Mouse (Mus musculus) thymus, adult 2 months (tissue): Measurements from ENCODE around the gene Zfp809. TPM values are rescaled to one million over a fixed set of nuclear protein-coding genes. Genes with fewer than 3 reads are reported as not detected.
"Not testable (repeated sequence)": the region's sequence is repeated elsewhere in the genome, so short reads cannot be mapped to it uniquely, and the experiment has no call there.

Experiments used
- DNase-seq: peaks from one replicate; pipeline ENCODE4 v3.0.0; 2021
- H3K27ac ChIP-seq: fragments of 200-500 bp; 2 replicates; pipeline ENCODE4 v1.5.1; 2012; ENCODE audit warnings: low read length, control low read depth; ENCODE audit not compliant: control insufficient read depth, insufficient read depth
- H3K27me3 ChIP-seq: fragments of 200-500 bp; 2 replicates; pipeline ENCODE4 v1.6.1; 2012; ENCODE audit warnings: mild to moderate bottlenecking, low read length, moderate library complexity, mixed read lengths; ENCODE audit not compliant: control insufficient read depth, insufficient read depth
- H3K36me3 ChIP-seq: fragments of 200-500 bp; 2 replicates; pipeline ENCODE4 v1.6.1; 2012; ENCODE audit warnings: mild to moderate bottlenecking, low read length, moderate library complexity; ENCODE audit not compliant: control insufficient read depth, insufficient read depth
- H3K4me1 ChIP-seq: fragments of 200-500 bp; replicated peaks from 2 replicates; pipeline ENCODE4 v1.6.1; 2012; ENCODE audit warnings: low read length; ENCODE audit not compliant: control insufficient read depth, insufficient read depth
- H3K4me3 ChIP-seq: fragments of 200-500 bp; 2 replicates; pipeline ENCODE4 v1.5.1; 2012; ENCODE audit warnings: mild to moderate bottlenecking, low read length, control low read depth, moderate library complexity; ENCODE audit not compliant: control insufficient read depth, insufficient read depth
- CTCF ChIP-seq: fragments of 200-500 bp; IDR thresholded peaks from 2 replicates; pipeline ENCODE4 v1.5.1; 2012; ENCODE audit warnings: mild to moderate bottlenecking, control low read depth, low read length, moderate library complexity, borderline replicate concordance; ENCODE audit not compliant: control insufficient read depth, poor library complexity, insufficient read depth; ENCODE audit errors: extremely low read depth
- POLR2A ChIP-seq: fragments of 200-500 bp; IDR thresholded peaks from 2 replicates; pipeline ENCODE4 v1.6.1; 2012; ENCODE audit warnings: mild to moderate bottlenecking, low read length, control low read depth, moderate library complexity; ENCODE audit not compliant: control insufficient read depth, poor library complexity, insufficient read depth; ENCODE audit errors: extremely low read depth
- WGBS: fragments of 180-500 bp; shearing (Covaris S2); methylation state at CpG from one replicate; pipeline ENCODE4 v1.1.7; 2018; 5-methylcytosine and 5-hydroxymethylcytosine counted together
- polyA plus RNA-seq: library from polyadenylated mRNA; depleted of rRNA; stranded (reverse); fragments of >200 nt; gene quantifications from 2 replicates; pipeline ENCODE4 v1.2.3, GENCODE M21; 2012

The Zfp809 gene
- polyA plus RNA-seq, 1 experiment, result 20.8 TPM

DNA sequence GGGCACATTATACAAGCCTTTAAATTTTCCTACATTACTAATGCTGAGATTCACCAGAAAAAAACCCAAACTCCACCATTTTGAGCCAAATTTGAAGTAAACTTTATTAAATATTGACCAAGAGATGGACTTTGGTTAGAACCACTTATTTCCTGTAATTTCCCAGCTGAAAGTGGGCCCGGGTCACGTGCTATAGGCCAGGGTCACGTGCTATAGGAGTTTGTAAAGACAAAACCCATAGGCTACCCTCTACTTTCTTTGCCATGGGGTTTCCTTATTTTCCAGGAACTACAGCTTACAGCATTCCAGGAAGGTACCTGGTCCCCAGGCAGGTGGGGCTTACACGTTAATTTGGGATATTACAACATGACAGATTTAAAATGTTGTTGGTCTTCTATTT lies 1.4 kb upstream of the Zfp809 start:
- Histone ChIP-seq H3K27me3 (no peaks in the 10 kb centered on the region), H3K4me1 (0 out of 2 replicates have a peak, but pooled peaks cover 2% of the 10 kb centered on the region), H3K4me3 (no peak overlapping the region), H3K36me3 (no peaks in the 10 kb centered on the region), H3K27ac (no peak overlapping the region)
- DNase-seq, result no peak
- WGBS, result 97% methylated on average over 4 of the region's 4 CpGs
- TF ChIP-seq CTCF (no peak), POLR2A (no peak)

DNA sequence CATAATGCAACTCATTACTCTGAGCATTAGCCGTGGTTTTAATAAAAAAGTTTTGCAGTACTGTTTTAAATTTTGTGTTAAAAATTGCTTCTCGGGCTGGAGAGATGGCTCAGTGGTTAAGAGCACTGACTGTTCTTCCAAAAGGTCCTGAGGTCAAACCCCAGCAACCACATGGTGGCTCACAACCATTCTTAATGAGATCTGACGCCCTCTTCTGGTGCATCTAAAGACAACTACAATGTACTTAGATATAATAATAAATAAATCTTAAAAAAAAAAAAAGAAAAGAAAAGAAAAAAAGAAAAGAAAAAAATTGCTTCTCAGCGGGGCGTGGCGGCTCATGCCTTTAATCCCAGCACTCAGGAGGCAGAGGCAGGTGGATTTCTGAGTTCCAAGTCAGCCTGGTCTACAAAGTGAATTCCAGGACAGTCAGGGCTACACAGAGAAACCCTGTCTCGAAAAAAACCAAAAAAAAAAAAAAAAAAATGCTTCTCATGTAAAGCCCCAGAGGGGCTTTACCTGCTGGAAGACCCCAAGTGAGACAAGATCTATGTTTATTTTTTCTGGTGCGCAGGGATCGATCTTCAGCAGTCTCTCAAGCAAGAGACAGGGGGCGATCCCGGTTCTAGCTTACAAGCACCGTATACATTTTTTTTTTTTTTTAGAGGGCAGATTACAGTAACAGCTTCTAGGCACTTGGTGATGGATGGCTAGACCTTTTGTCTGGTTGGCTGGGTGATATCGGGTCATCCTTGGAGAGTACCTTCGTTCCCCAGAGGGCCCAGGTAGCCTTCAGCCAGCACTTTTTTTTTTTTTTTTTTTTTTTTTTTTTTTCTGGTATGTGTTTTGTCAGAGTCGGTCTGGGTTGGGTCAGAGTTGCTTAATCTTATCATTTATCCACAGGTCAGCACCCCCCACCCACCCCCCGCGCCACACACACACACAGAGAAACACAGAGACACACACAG lies 694 bp upstream of the Zfp809 start:
- no peaks in the 10 kb centered on the region for H3K36me3 ChIP-seq
- H3K27me3 ChIP-seq, result no peaks in the 10 kb centered on the region
- peak overlapping the region; percentile 49 for H3K27ac ChIP-seq
- H3K4me1 ChIP-seq, result 0 out of 2 replicates have a peak, but pooled peaks cover 2% of the 10 kb centered on the region
- WGBS, result 23% methylated on average over 17 of the region's 17 CpGs
- H3K4me3 ChIP-seq, result peak overlapping the region; percentile 62
- TF ChIP-seq CTCF (no peak), POLR2A (no peak)
- DNase-seq, result peak; percentile 63

DNA sequence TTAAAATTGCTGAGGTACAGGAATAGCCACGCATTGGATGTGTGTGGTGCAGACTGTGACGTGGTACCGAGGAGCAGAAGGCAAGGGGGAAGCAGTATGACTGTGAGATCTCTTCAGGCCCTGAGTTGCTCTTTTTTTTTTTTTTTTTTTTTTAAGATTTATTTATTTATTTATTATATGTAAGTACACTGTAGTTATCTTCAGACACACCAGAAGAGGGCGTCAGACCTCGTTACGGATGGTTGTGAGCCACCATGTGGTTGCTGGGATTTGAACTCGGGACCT lies 817 bp downstream of the Zfp809 start:
- H3K4me3 ChIP-seq, H3K36me3 ChIP-seq, H3K4me1 ChIP-seq, H3K27ac ChIP-seq, DNase-seq, H3K27me3 ChIP-seq: not testable (repeated sequence)
- 62% methylated on average over 7 of the region's 7 CpGs for WGBS

DNA sequence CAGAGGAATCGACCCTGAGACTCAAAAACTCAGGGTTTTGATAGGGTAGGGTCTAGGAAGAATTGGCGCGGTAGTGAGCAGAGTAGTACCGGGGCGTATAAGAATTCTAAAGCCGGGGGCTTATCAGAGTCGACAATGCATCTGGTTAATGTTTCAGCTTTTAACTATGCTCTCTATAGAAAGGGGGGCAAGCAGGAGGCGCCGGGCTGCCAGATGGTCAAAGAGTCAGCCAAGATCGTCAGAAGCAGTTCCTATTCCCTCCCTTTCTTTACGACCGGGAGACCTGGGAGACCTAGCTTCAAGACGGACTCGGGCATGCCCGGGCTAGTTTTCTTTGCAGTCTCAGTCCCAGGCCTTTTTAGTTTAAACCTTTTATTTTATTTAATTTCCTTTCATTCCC lies 1.3 kb downstream of the Zfp809 start:
- H3K27ac ChIP-seq, result no peak overlapping the region
- no peak for DNase-seq
- H3K27me3 ChIP-seq, result no peaks in the 10 kb centered on the region
- H3K36me3 ChIP-seq, result no peaks in the 10 kb centered on the region
- H3K4me3 ChIP-seq, result no peak overlapping the region
- 90% methylated on average over 15 of the region's 15 CpGs for WGBS
- peaks cover 2% of the 10 kb centered on the region; the same call in 1 of the 2 replicates for H3K4me1 ChIP-seq
- TF ChIP-seq POLR2A (no peak), CTCF (no peak)

DNA sequence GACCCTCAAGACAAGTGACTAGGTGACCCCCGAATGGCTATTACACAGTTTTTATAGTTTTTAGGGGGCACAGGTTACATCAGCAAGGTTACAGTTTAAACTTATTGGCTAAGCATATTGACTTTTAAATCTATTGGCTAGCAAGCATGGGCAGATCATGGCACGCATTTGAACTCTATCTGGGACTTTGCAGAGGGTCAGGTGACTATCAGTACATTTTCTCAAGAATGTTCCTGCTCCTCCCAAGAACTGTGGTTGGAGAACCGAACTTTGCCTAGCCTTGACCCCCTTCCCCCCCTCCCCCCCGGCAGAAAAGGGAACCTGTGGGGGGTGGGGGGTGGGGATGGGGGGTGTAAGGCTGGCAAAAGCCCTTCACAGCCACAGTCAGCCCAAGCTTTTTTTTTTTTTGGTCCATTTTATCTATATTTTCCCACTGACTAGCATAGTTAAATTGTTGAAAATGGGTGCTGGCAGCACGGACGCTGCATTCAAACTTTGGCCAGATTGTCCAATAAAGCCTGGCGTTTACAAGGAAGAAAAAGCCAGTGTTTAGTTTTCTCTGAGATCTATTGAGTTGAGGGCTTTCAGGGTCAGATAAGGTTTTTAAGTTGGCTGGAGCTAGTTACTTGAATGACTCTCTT lies 4.0 kb downstream of the Zfp809 start:
- 85% methylated on average over 7 of the region's 7 CpGs for WGBS
- TF ChIP-seq POLR2A (no peak), CTCF (no peak)
- Histone ChIP-seq H3K36me3 (no peaks in the 10 kb centered on the region), H3K4me1 (peaks cover 2% of the 10 kb centered on the region; the same call in 1 of the 2 replicates), H3K4me3 (no peak overlapping the region), H3K27me3 (no peaks in the 10 kb centered on the region), H3K27ac (no peak overlapping the region)
- no peak for DNase-seq

DNA sequence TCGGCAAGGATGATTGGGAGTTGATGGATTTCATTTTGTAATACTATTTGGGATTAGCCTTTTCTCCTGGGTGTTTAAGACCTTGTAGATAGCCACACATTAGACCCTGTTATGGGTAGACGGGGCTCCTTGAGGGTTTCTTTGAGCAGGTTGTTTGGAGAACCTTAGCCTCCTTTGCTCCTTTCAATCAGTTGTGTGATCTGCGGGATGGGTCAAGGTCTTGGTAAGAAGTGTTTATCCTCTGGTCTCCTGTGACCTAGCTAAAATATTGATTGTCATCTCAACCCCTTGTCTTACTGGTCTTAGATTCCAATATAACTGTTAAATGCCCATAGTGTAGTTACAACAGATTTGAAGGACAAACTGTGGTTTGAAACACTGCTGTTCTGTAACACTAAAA lies 4.5 kb downstream of the Zfp809 start:
- H3K27me3 ChIP-seq, result no peaks in the 10 kb centered on the region
- H3K4me3 ChIP-seq, result no peak overlapping the region
- peaks cover 3% of the 10 kb centered on the region for H3K36me3 ChIP-seq
- WGBS, result 98% methylated on average over 3 of the region's 3 CpGs
- H3K27ac ChIP-seq, result no peak overlapping the region
- TF ChIP-seq CTCF (no peak), POLR2A (no peak)
- peaks cover 2% of the 10 kb centered on the region; the same call in 1 of the 2 replicates for H3K4me1 ChIP-seq
- DNase-seq, result no peak
